Mouse (Mus musculus): Measurements from ENCODE around the gene Arhgap10. TPM values are rescaled to one million over a fixed set of nuclear protein-coding genes. Genes with fewer than 3 reads are reported as not detected.

The Arhgap10 gene
- polyA plus RNA-seq, 1 experiment, result 17.6 TPM

- Histone ChIP-seq H3K4me3 (ENCODE audit: insufficient read depth, poor library complexity, severe bottlenecking) (no peak overlapping the region), H3ac (ENCODE audit: control insufficient read depth, insufficient read length, low read depth) (no peak overlapping the region), H3K79me2 (ENCODE audit: control insufficient read depth, insufficient read depth) (peaks cover 6% of the 10 kb centered on the region), H3K79me3 (ENCODE audit: low read depth) (no peaks in the 10 kb centered on the region), H3K27me3 (ENCODE audit: control insufficient read depth, insufficient read depth, insufficient read length) (no peaks in the 10 kb centered on the region), H3K36me3 (ENCODE audit: control insufficient read depth, insufficient read depth) (peaks cover 39% of the 10 kb centered on the region)
- no peak for TF ChIP-seq FOSL1 (IDR thresholded peaks at IDR 0.05; ENCODE audit: insufficient read depth, low read length, poor library complexity, severe bottlenecking)
- TF ChIP-seq CTCF (IDR thresholded peaks at IDR 0.05; ENCODE audit: control insufficient read depth, insufficient read depth, insufficient read length), result no peak
- no peak for TF ChIP-seq CEBPB (IDR thresholded peaks at IDR 0.05; ENCODE audit: low read depth)
- no peak for TF ChIP-seq MYOD1 (IDR thresholded peaks at IDR 0.05; ENCODE audit: control insufficient read depth, insufficient read length, low read depth)
- no peak for TF ChIP-seq USF1 (IDR thresholded peaks at IDR 0.05; ENCODE audit: low read depth)
- TF ChIP-seq MAX (IDR thresholded peaks at IDR 0.05), result no peak
- no peak for TF ChIP-seq MYOG (IDR thresholded peaks at IDR 0.05; ENCODE audit: control insufficient read depth, extremely low read depth, insufficient read length)
These were observed 177.6 kb downstream of the Arhgap10 start for GRCm38 (mm10) chr8:77340046-77340747.

DNA sequence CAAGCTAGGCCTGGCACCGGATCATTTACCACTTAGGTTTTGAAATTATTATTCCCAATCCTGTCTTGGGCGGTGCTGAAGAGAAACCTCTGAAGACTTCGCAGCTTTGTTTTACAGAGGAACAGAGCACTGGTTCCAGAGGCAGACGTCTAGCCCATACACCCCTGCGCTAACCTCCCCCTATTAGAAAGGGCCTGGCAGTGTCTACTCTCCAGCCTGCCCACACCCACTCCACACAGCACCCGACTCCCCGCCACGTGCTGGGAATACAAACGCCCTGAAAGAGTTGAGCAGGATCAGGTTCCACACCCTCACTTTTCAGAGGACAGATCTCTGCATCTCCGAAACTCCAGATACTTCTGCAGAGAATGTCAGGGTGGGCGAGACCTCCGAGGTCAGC lies 180.5 kb downstream of the Arhgap10 start:
- peaks cover 26% of the 10 kb centered on the region for H3K36me3 ChIP-seq (ENCODE audit: control insufficient read depth, insufficient read depth)
- H3ac ChIP-seq (ENCODE audit: control insufficient read depth, insufficient read length, low read depth), result no peak overlapping the region
- no peaks in the 10 kb centered on the region for H3K27me3 ChIP-seq (ENCODE audit: control insufficient read depth, insufficient read depth, insufficient read length)
- no peaks in the 10 kb centered on the region for H3K79me3 ChIP-seq (ENCODE audit: low read depth)
- no peak overlapping the region for H3K4me3 ChIP-seq (ENCODE audit: insufficient read depth, poor library complexity, severe bottlenecking)
- TF ChIP-seq CEBPB (IDR thresholded peaks at IDR 0.05; ENCODE audit: low read depth), result no peak
- no peak for TF ChIP-seq USF1 (IDR thresholded peaks at IDR 0.05; ENCODE audit: low read depth)
- no peak for TF ChIP-seq FOSL1 (IDR thresholded peaks at IDR 0.05; ENCODE audit: insufficient read depth, low read length, poor library complexity, severe bottlenecking)
- peaks cover 6% of the 10 kb centered on the region for H3K79me2 ChIP-seq (ENCODE audit: control insufficient read depth, insufficient read depth)

GRCm38 (mm10) chr8:77331180-77331579 lies 186.6 kb downstream of the Arhgap10 start:
- Histone ChIP-seq H3K79me2 (ENCODE audit: control insufficient read depth, insufficient read depth) (no peaks in the 10 kb centered on the region), H3K79me3 (ENCODE audit: low read depth) (no peaks in the 10 kb centered on the region), H3K4me3 (ENCODE audit: insufficient read depth, poor library complexity, severe bottlenecking) (no peak overlapping the region), H3K36me3 (ENCODE audit: control insufficient read depth, insufficient read depth) (peaks cover 9% of the 10 kb centered on the region), H3ac (ENCODE audit: control insufficient read depth, insufficient read length, low read depth) (no peak overlapping the region), H3K27me3 (ENCODE audit: control insufficient read depth, insufficient read depth, insufficient read length) (no peaks in the 10 kb centered on the region)
- TF ChIP-seq MYOD1 (IDR thresholded peaks at IDR 0.05; ENCODE audit: control insufficient read depth, insufficient read length, low read depth), result no peak
- TF ChIP-seq USF1 (IDR thresholded peaks at IDR 0.05; ENCODE audit: low read depth), result no peak
- no peak for TF ChIP-seq MYOG (IDR thresholded peaks at IDR 0.05; ENCODE audit: control insufficient read depth, extremely low read depth, insufficient read length)
- no peak for TF ChIP-seq CTCF (IDR thresholded peaks at IDR 0.05; ENCODE audit: control insufficient read depth, insufficient read depth, insufficient read length)
- TF ChIP-seq CEBPB (IDR thresholded peaks at IDR 0.05; ENCODE audit: low read depth), result no peak
- TF ChIP-seq FOSL1 (IDR thresholded peaks at IDR 0.05; ENCODE audit: insufficient read depth, low read length, poor library complexity, severe bottlenecking), result no peak

- no peaks in the 10 kb centered on the region for H3K27me3 ChIP-seq (ENCODE audit: control insufficient read depth, insufficient read depth, insufficient read length)
These were observed 187.4 kb downstream of the Arhgap10 start for GRCm38 (mm10) chr8:77330304-77330703.

GRCm38 (mm10) chr8:77329783-77330182 lies 188.0 kb downstream of the Arhgap10 start:
- no peak overlapping the region for H3ac ChIP-seq (ENCODE audit: control insufficient read depth, insufficient read length, low read depth)
- peaks cover 9% of the 10 kb centered on the region for H3K36me3 ChIP-seq (ENCODE audit: control insufficient read depth, insufficient read depth)
- no peaks in the 10 kb centered on the region for H3K79me3 ChIP-seq (ENCODE audit: low read depth)
- TF ChIP-seq CEBPB (IDR thresholded peaks at IDR 0.05; ENCODE audit: low read depth), result no peak
- TF ChIP-seq MYOG (IDR thresholded peaks at IDR 0.05; ENCODE audit: control insufficient read depth, extremely low read depth, insufficient read length), result no peak
- no peak for TF ChIP-seq MAX (IDR thresholded peaks at IDR 0.05)
- no peaks in the 10 kb centered on the region for H3K27me3 ChIP-seq (ENCODE audit: control insufficient read depth, insufficient read depth, insufficient read length)
- H3K79me2 ChIP-seq (ENCODE audit: control insufficient read depth, insufficient read depth), result no peaks in the 10 kb centered on the region
- no peak overlapping the region for H3K4me3 ChIP-seq (ENCODE audit: insufficient read depth, poor library complexity, severe bottlenecking)

More at GRCm38 (mm10) chr8:77330304-77330703, 187.4 kb downstream of the Arhgap10 start:
- TF ChIP-seq MAX (IDR thresholded peaks at IDR 0.05) (no peak), MYOG (IDR thresholded peaks at IDR 0.05; ENCODE audit: control insufficient read depth, extremely low read depth, insufficient read length) (no peak), USF1 (IDR thresholded peaks at IDR 0.05; ENCODE audit: low read depth) (no peak), FOSL1 (IDR thresholded peaks at IDR 0.05; ENCODE audit: insufficient read depth, low read length, poor library complexity, severe bottlenecking) (no peak), CEBPB (IDR thresholded peaks at IDR 0.05; ENCODE audit: low read depth) (no peak), MYOD1 (IDR thresholded peaks at IDR 0.05; ENCODE audit: control insufficient read depth, insufficient read length, low read depth) (no peak), CTCF (IDR thresholded peaks at IDR 0.05; ENCODE audit: control insufficient read depth, insufficient read depth, insufficient read length) (no peak)
- Histone ChIP-seq H3K36me3 (ENCODE audit: control insufficient read depth, insufficient read depth) (peaks cover 9% of the 10 kb centered on the region), H3K4me3 (ENCODE audit: insufficient read depth, poor library complexity, severe bottlenecking) (no peak overlapping the region), H3ac (ENCODE audit: control insufficient read depth, insufficient read length, low read depth) (no peak overlapping the region), H3K79me2 (ENCODE audit: control insufficient read depth, insufficient read depth) (no peaks in the 10 kb centered on the region), H3K79me3 (ENCODE audit: low read depth) (no peaks in the 10 kb centered on the region)

GRCm38 (mm10) chr8:77328473-77328872 lies 189.3 kb downstream of the Arhgap10 start:
- Histone ChIP-seq H3K4me3 (ENCODE audit: insufficient read depth, poor library complexity, severe bottlenecking) (no peak overlapping the region), H3K79me2 (ENCODE audit: control insufficient read depth, insufficient read depth) (no peaks in the 10 kb centered on the region), H3K27me3 (ENCODE audit: control insufficient read depth, insufficient read depth, insufficient read length) (no peaks in the 10 kb centered on the region), H3K79me3 (ENCODE audit: low read depth) (no peaks in the 10 kb centered on the region), H3K36me3 (ENCODE audit: control insufficient read depth, insufficient read depth) (peaks cover 9% of the 10 kb centered on the region), H3ac (ENCODE audit: control insufficient read depth, insufficient read length, low read depth) (no peak overlapping the region)
- TF ChIP-seq MYOG (IDR thresholded peaks at IDR 0.05; ENCODE audit: control insufficient read depth, extremely low read depth, insufficient read length), result no peak
- no peak for TF ChIP-seq FOSL1 (IDR thresholded peaks at IDR 0.05; ENCODE audit: insufficient read depth, low read length, poor library complexity, severe bottlenecking)
- TF ChIP-seq MAX (IDR thresholded peaks at IDR 0.05), result no peak
- no peak for TF ChIP-seq CTCF (IDR thresholded peaks at IDR 0.05; ENCODE audit: control insufficient read depth, insufficient read depth, insufficient read length)
- no peak for TF ChIP-seq USF1 (IDR thresholded peaks at IDR 0.05; ENCODE audit: low read depth)
- no peak for TF ChIP-seq MYOD1 (IDR thresholded peaks at IDR 0.05; ENCODE audit: control insufficient read depth, insufficient read length, low read depth)
